Mouse (Mus musculus) bone marrow, adult 2 months (tissue): Measurements from ENCODE around the gene Nprl3.

Experiments
- CTCF ChIP-seq: fragments of 200-500 bp; IDR thresholded peaks from 2 replicates; pipeline ENCODE4 v1.5.1; 2011; ENCODE audit warnings: low read length, control low read depth; ENCODE audit not compliant: control insufficient read depth, insufficient read depth
- POLR2A ChIP-seq: fragments of 200-500 bp; IDR thresholded peaks from 2 replicates; pipeline ENCODE4 v1.6.1; 2011; ENCODE audit warnings: low read depth, mild to moderate bottlenecking, control low read depth, low read length, borderline replicate concordance; ENCODE audit not compliant: control insufficient read depth

DNA sequence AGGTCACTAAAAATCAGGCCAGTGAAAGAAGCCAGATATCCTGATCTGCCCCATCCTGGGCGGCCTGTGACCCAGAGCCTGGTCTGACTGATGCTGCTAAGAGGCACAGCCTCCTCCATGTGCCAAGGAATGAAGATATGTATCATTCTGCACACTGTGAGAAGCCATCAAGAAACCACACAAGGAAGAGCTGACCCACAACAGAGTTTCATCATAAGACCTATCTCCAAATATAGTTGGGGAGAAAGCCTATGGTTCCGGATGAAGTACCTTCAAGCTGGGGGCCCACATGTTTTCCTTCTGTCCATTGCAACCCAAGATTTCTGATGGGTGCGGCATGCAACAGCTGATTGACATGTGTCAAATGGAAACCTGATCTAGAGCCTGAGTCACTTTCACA is 48.5 kb upstream of the Nprl3 start:
- TF ChIP-seq CTCF (no peak), POLR2A (no peak)
